Comparison of ENCODE assay signal across 31 mouse cellular contexts in the genomic region with DNA sequence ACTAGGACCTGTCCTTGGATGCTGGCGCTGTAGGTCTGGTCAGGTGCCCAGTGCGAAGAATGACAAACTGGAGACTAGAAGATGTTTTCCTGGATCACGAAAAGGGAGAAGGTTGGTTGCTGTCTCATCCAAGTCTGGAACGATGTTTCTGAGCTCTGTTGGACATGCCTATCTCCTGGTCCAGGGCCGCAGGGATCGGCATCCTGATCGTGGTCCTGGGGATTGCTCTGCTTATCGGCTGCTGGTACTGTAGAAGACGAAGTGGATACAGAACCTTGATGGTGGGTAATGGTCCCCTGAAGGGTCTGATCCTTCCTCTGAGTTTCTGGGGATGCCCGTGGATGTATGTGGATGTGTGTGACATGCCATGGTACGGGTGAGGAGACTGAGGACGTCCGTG. TPM values are rescaled to one million over a fixed set of nuclear protein-coding genes. Genes with fewer than 3 reads are reported as not detected.
"Had no signal": no experiment of that assay in that cellular context is flagged by ENCODE, and none has a peak within 500 bp of the region (broad histone marks: within the 10 kb centered on the region; RNA-seq: fewer than 3 reads in every experiment).

No protein-coding gene starts in this region.

- H3K9me3 ChIP-seq: heart, embryonic 10.5 days; heart, embryonic 12.5 days; hindbrain, embryonic 13.5 days; hindbrain, embryonic 15.5 days; kidney, embryonic 15.5 days; limb, embryonic 13.5 days; limb, embryonic 15.5 days; liver, embryonic 12.5 days had no signal

- H3K4me2 ChIP-seq: heart, embryonic 12.5 days; hindbrain, embryonic 13.5 days; hindbrain, embryonic 15.5 days; kidney, embryonic 15.5 days; limb, embryonic 13.5 days; limb, embryonic 15.5 days; liver, embryonic 12.5 days had no signal

- ATAC-seq: hindbrain, postnatal 0 days; intestine, embryonic 16.5 days; liver, embryonic 12.5 days had no signal

- H3K9ac ChIP-seq: heart, embryonic 12.5 days; hindbrain, embryonic 13.5 days; hindbrain, embryonic 15.5 days; kidney, embryonic 15.5 days; limb, embryonic 13.5 days; limb, embryonic 15.5 days; liver, embryonic 12.5 days; liver, embryonic 14.5 days had no signal

- H3K4me3 ChIP-seq: heart, embryonic 10.5 days; heart, embryonic 12.5 days; hindbrain, embryonic 13.5 days; hindbrain, embryonic 15.5 days; kidney, embryonic 15.5 days; limb, embryonic 13.5 days; limb, embryonic 15.5 days; liver, embryonic 12.5 days had no signal

- H3K4me1 ChIP-seq: hindbrain, embryonic 13.5 days; hindbrain, embryonic 15.5 days had no signal

- H3K36me3 ChIP-seq: heart, embryonic 10.5 days; heart, embryonic 12.5 days; hindbrain, embryonic 13.5 days; hindbrain, embryonic 15.5 days; kidney, embryonic 15.5 days; limb, embryonic 13.5 days; limb, embryonic 15.5 days; liver, embryonic 12.5 days had no signal

- DNase-seq: gastrocnemius, postnatal 10 days; gastrocnemius, postnatal 25 days; heart, postnatal 10 days; heart, postnatal 4 days; kidney, adult 11 months; kidney, adult 2 months; kidney, adult 9 months; kidney, postnatal 14 days; kidney, postnatal 36 days; layer of hippocampus, adult 9-11 months; layer of hippocampus, postnatal 36 days; left cerebral cortex, postnatal 4 days had no signal

- H3K27me3 ChIP-seq: heart, embryonic 12.5 days; hindbrain, embryonic 13.5 days; hindbrain, embryonic 15.5 days; kidney, embryonic 15.5 days; limb, embryonic 13.5 days; limb, embryonic 15.5 days; liver, embryonic 12.5 days had no signal

- H3K27ac ChIP-seq: heart, embryonic 10.5 days; hindbrain, embryonic 13.5 days; hindbrain, embryonic 15.5 days; hindbrain, postnatal 0 days; kidney, embryonic 15.5 days; kidney, postnatal 0 days; limb, embryonic 13.5 days; limb, embryonic 15.5 days; liver, embryonic 12.5 days; liver, embryonic 14.5 days had no signal

RNA-seq across cellular contexts. Expression of a gene that starts 6.8 kb away (rescaled TPM):
- total RNA-seq: gastrocnemius, adult 18-20 months; gastrocnemius, postnatal 25 days; granulocyte monocyte progenitor cell, adult 5-6 weeks; hindbrain, postnatal 0 days; left cerebral cortex, postnatal 25 days; left cerebral cortex, postnatal 4 days; liver, adult 2 months had no signal
- polyA plus RNA-seq: hindbrain, embryonic 13.5 days; hindbrain, embryonic 15.5 days; hindbrain, postnatal 0 days; intestine, embryonic 14.5 days; intestine, embryonic 16.5 days; kidney, adult 2 months; kidney, embryonic 15.5 days; kidney, postnatal 0 days; large intestine, adult 2 months; limb, embryonic 11.5 days; liver, adult 2 months; liver, embryonic 12.5 days; liver, embryonic 14.5 days had no signal
